Mouse (Mus musculus): Measurements from ENCODE around the gene Dph6. TPM values are rescaled to one million over a fixed set of nuclear protein-coding genes. Genes with fewer than 3 reads are reported as not detected.

Dph6 gene
- total and polyA plus RNA-seq, 2 experiments from 2014 or later = 8.9 to 13.6 TPM

GRCm38 (mm10) chr2:114492398-114492797 is 162.4 kb downstream of the Dph6 start:
- ATAC-seq (no peak), DNase-seq (ENCODE audit: low spot score) (peak; percentile 2)
- no peaks in the 10 kb centered on the region for H3K27me3 ChIP-seq (ENCODE audit: insufficient read depth, low read length)
- no peaks in the 10 kb centered on the region for H3K36me3 ChIP-seq (ENCODE audit: insufficient read depth, low read length)
- no peak overlapping the region for H3K4me2 ChIP-seq (ENCODE audit: low read depth, low read length)
- no peak overlapping the region for H3K4me3 ChIP-seq (ENCODE audit: low read length)
- no peaks in the 10 kb centered on the region for H3K9me3 ChIP-seq (ENCODE audit: low read length)
- WGBS = 40% methylated on average over 3 of the region's 3 CpGs
- no peaks in the 10 kb centered on the region for H3K4me1 ChIP-seq (ENCODE audit: insufficient read depth, low read length)
- H3K27ac ChIP-seq = no peak overlapping the region
- TF ChIP-seq CTCF (IDR thresholded peaks at IDR 0.05; ENCODE audit: low read depth) = no peak
- no peak overlapping the region for H3K9ac ChIP-seq (replicated peaks; ENCODE audit: low read length)

GRCm38 (mm10) chr2:114491907-114492306 is 162.9 kb downstream of the Dph6 start:
- DNase-seq (ENCODE audit: low spot score) (peak; percentile 4), ATAC-seq (no peak)
- Histone ChIP-seq H3K4me2 (ENCODE audit: low read depth, low read length) (no peak overlapping the region), H3K4me3 (ENCODE audit: low read length) (no peak overlapping the region), H3K27me3 (ENCODE audit: insufficient read depth, low read length) (no peaks in the 10 kb centered on the region), H3K9ac (replicated peaks; ENCODE audit: low read length) (no peak overlapping the region), H3K9me3 (ENCODE audit: low read length) (no peaks in the 10 kb centered on the region), H3K4me1 (ENCODE audit: insufficient read depth, low read length) (no peaks in the 10 kb centered on the region), H3K27ac (no peak overlapping the region), H3K36me3 (ENCODE audit: insufficient read depth, low read length) (no peaks in the 10 kb centered on the region)
- WGBS = 56% methylated on average over 3 of the region's 3 CpGs
- TF ChIP-seq CTCF (IDR thresholded peaks at IDR 0.05; ENCODE audit: low read depth) = no peak

- ATAC-seq (no peak), DNase-seq (ENCODE audit: low spot score) (peak; percentile 4)
- H3K4me2 ChIP-seq (ENCODE audit: low read depth, low read length) = no peak overlapping the region
- no peak overlapping the region for H3K4me3 ChIP-seq (ENCODE audit: low read length)
- no peaks in the 10 kb centered on the region for H3K9me3 ChIP-seq (ENCODE audit: low read length)
- H3K36me3 ChIP-seq (ENCODE audit: insufficient read depth, low read length) = no peaks in the 10 kb centered on the region
- no peak overlapping the region for H3K9ac ChIP-seq (replicated peaks; ENCODE audit: low read length)
- no peaks in the 10 kb centered on the region for H3K27me3 ChIP-seq (ENCODE audit: insufficient read depth, low read length)
- no peaks in the 10 kb centered on the region for H3K4me1 ChIP-seq (ENCODE audit: insufficient read depth, low read length)
- no peak overlapping the region for H3K27ac ChIP-seq
- TF ChIP-seq CTCF (IDR thresholded peaks at IDR 0.05; ENCODE audit: low read depth) = no peak
Observed at GRCm38 (mm10) chr2:114486980-114487379, 167.8 kb downstream of the Dph6 start.
